Mouse (Mus musculus) MEL (cell line): Measurements from ENCODE around the gene Btnl2. TPM values are rescaled to one million over a fixed set of nuclear protein-coding genes. Genes with fewer than 3 reads are reported as not detected.
A peak's percentile ranks its signal among the peaks of the same experiment; 100 is the strongest.

ENCODE experiments used
- DNase-seq: peaks from one replicate; pipeline ENCODE4 v3.0.0; 2011; ENCODE audit warnings: low read depth, low spot score
- H3K27ac ChIP-seq: 2 replicates; pipeline ENCODE4 v1.5.1; 2012; ENCODE audit warnings: low read depth, mild to moderate bottlenecking, control low read depth, low read length, moderate library complexity; ENCODE audit not compliant: control insufficient read depth
- H3K27me3 ChIP-seq, 2 experiments: fragments of 150-350 bp in 1 of 2; sonication (generic) in 1 of 2; 2 replicates each; pipeline ENCODE4 v1.6.1; 2012; ENCODE audit warnings: low read length in 2 of 2, mild to moderate bottlenecking in 2 of 2, improper control_type of control experiment in 1 of 2, moderate library complexity in 1 of 2; ENCODE audit not compliant: insufficient read depth in 2 of 2, control insufficient read depth in 1 of 2
- H3K36me3 ChIP-seq, 2 experiments: 2 replicates each; pipeline ENCODE4 v1.6.1; 2012 to 2014; ENCODE audit warnings: low read length in 2 of 2, improper control_type of control experiment in 1 of 2, inconsistent platforms in 1 of 2, mild to moderate bottlenecking in 1 of 2; ENCODE audit not compliant: insufficient read depth in 2 of 2, control insufficient read depth in 1 of 2
- H3K4me1 ChIP-seq, 2 experiments: fragments of 150-350 bp in 1 of 2; sonication (generic) in 1 of 2; 2 replicates each; pipeline ENCODE4 v1.6.1; 2012; ENCODE audit warnings: low read length in 2 of 2, improper control_type of control experiment in 1 of 2, mild to moderate bottlenecking in 1 of 2; ENCODE audit not compliant: insufficient read depth in 2 of 2, control insufficient read depth in 1 of 2
- H3K4me3 ChIP-seq, 2 experiments: fragments of 150-350 bp in 1 of 2; sonication (generic) in 1 of 2; 2 replicates each; pipeline ENCODE4 v1.5.1; 2012; ENCODE audit warnings: low read depth in 2 of 2, low read length in 2 of 2, mild to moderate bottlenecking in 2 of 2, moderate library complexity in 2 of 2, control low read depth in 1 of 2, improper control_type of control experiment in 1 of 2; ENCODE audit not compliant: control insufficient read depth in 1 of 2, insufficient read depth in 1 of 2
- H3K79me2 ChIP-seq: 2 replicates; pipeline ENCODE4 v1.6.1; 2012; ENCODE audit warnings: mild to moderate bottlenecking, low read length, moderate library complexity; ENCODE audit not compliant: control insufficient read depth, poor library complexity, insufficient read depth
- H3K9ac ChIP-seq: 2 replicates; pipeline ENCODE4 v1.6.1; 2012; ENCODE audit warnings: low read depth, mild to moderate bottlenecking, control low read depth, low read length, moderate library complexity; ENCODE audit not compliant: control insufficient read depth, poor library complexity, severe bottlenecking
- H3K9me3 ChIP-seq: fragments of 150-350 bp; sonication (generic); replicated peaks from 2 replicates; pipeline ENCODE4 v1.6.1; 2012; ENCODE audit warnings: mild to moderate bottlenecking, low read length, improper control_type of control experiment, moderate library complexity; ENCODE audit not compliant: insufficient read depth
- BHLHE40 ChIP-seq: IDR thresholded peaks from 2 replicates; pipeline ENCODE4 v1.6.1; 2012; ENCODE audit warnings: low read depth, mild to moderate bottlenecking, inconsistent platforms, low read length, improper control_type of control experiment, borderline replicate concordance
- CHD1 ChIP-seq: IDR thresholded peaks from 2 replicates; pipeline ENCODE4 v1.6.1; 2012; ENCODE audit warnings: low read depth, mild to moderate bottlenecking, inconsistent platforms, low read length, improper control_type of control experiment
- CHD2 ChIP-seq: IDR thresholded peaks from 2 replicates; pipeline ENCODE4 v1.6.1; 2011; ENCODE audit warnings: low read length, improper control_type of control experiment
- CTCF ChIP-seq, 3 experiments: IDR thresholded peaks in 2 of 3; conservative IDR thresholded peaks in 1 of 3; 2 replicates each; pipeline ENCODE4 v1.5.1; 2011 to 2012; ENCODE audit warnings: low read length in 3 of 3, low read depth in 2 of 3, mild to moderate bottlenecking in 2 of 3, improper control_type of control experiment in 1 of 3, inconsistent platforms in 1 of 3, mixed read lengths in 1 of 3, moderate library complexity in 1 of 3; ENCODE audit not compliant: control insufficient read depth in 1 of 3, insufficient read depth in 1 of 3, poor library complexity in 1 of 3, severe bottlenecking in 1 of 3
- E2F4 ChIP-seq: IDR thresholded peaks from 2 replicates; pipeline ENCODE4 v1.6.1; 2011; ENCODE audit warnings: low read depth, low read length, improper control_type of control experiment, borderline replicate concordance
- ETS1 ChIP-seq: IDR thresholded peaks from 2 replicates; pipeline ENCODE4 v1.6.1; 2012; ENCODE audit warnings: low read depth, mild to moderate bottlenecking, inconsistent platforms, low read length, improper control_type of control experiment, moderate library complexity
- GABPA ChIP-seq: IDR thresholded peaks from 2 replicates; pipeline ENCODE4 v1.6.1; 2012; ENCODE audit warnings: low read depth, mild to moderate bottlenecking, inconsistent platforms, low read length, improper control_type of control experiment, moderate library complexity
- GATA1 ChIP-seq: IDR thresholded peaks from 2 replicates; pipeline ENCODE4 v1.6.1; 2011; ENCODE audit warnings: low read depth, low read length, improper control_type of control experiment
- JUND ChIP-seq: IDR thresholded peaks from 2 replicates; pipeline ENCODE4 v1.6.1; 2011; ENCODE audit warnings: low read depth, mild to moderate bottlenecking, improper control_type of control experiment, low read length
- MAZ ChIP-seq: IDR thresholded peaks from 2 replicates; pipeline ENCODE4 v1.6.1; 2012; ENCODE audit warnings: low read depth, mild to moderate bottlenecking, inconsistent platforms, low read length, improper control_type of control experiment
- MEF2A ChIP-seq: IDR thresholded peaks from 2 replicates; pipeline ENCODE4 v1.6.1; 2014; ENCODE audit warnings: low read depth, mild to moderate bottlenecking, inconsistent platforms, low read length, improper control_type of control experiment; ENCODE audit not compliant: poor library complexity, insufficient replicate concordance, severe bottlenecking; ENCODE audit errors: extremely low read depth
- MXI1 ChIP-seq: IDR thresholded peaks from 2 replicates; pipeline ENCODE4 v1.6.1; 2011; ENCODE audit warnings: mild to moderate bottlenecking, low read depth, low read length, improper control_type of control experiment
- MYC ChIP-seq: IDR thresholded peaks from 2 replicates; pipeline ENCODE4 v1.6.1; 2011; ENCODE audit warnings: low read depth, mild to moderate bottlenecking, low read length, improper control_type of control experiment, moderate library complexity
- NELFE ChIP-seq: IDR thresholded peaks from 2 replicates; pipeline ENCODE4 v1.6.1; 2011; ENCODE audit warnings: low read depth, low read length, improper control_type of control experiment
- POLR2A ChIP-seq, 2 experiments: IDR thresholded peaks; 2 replicates each; pipeline ENCODE4 v1.6.1; 2011 to 2012; ENCODE audit warnings: low read length in 2 of 2, mild to moderate bottlenecking in 2 of 2, control low read depth in 1 of 2, improper control_type of control experiment in 1 of 2, low read depth in 1 of 2, moderate library complexity in 1 of 2; ENCODE audit not compliant: control insufficient read depth in 1 of 2, insufficient read depth in 1 of 2, poor library complexity in 1 of 2
- RAD21 ChIP-seq: IDR thresholded peaks from 2 replicates; pipeline ENCODE4 v1.6.1; 2011; ENCODE audit warnings: mild to moderate bottlenecking, low read depth, low read length, improper control_type of control experiment
- RCOR1 ChIP-seq: IDR thresholded peaks from 2 replicates; pipeline ENCODE4 v1.6.1; 2012; ENCODE audit warnings: low read depth, mild to moderate bottlenecking, inconsistent platforms, low read length, improper control_type of control experiment
- USF1 ChIP-seq: IDR thresholded peaks from 2 replicates; pipeline ENCODE4 v1.6.1; 2014; ENCODE audit warnings: low read depth, mild to moderate bottlenecking, inconsistent platforms, low read length, improper control_type of control experiment, moderate library complexity
- ZKSCAN1 ChIP-seq: IDR thresholded peaks from 2 replicates; pipeline ENCODE4 v1.6.1; 2012; ENCODE audit warnings: low read depth, mild to moderate bottlenecking, inconsistent platforms, low read length, improper control_type of control experiment, moderate library complexity
- ZNF384 ChIP-seq: IDR thresholded peaks from 2 replicates; pipeline ENCODE4 v1.6.1; 2012; ENCODE audit warnings: low read depth, mild to moderate bottlenecking, inconsistent platforms, low read length, improper control_type of control experiment
- polyA plus RNA-seq, 2 experiments: library from polyadenylated mRNA; stranded (reverse) in 1 of 2; unstranded in 1 of 2; fragments of >175 nt in 1 of 2; fragments of >200 nt in 1 of 2; gene quantifications; 2 replicates each; pipeline versions ENCODE4 v1.2.1 to v1.2.4; 2012; ENCODE audit warnings: low replicate concordance in 2 of 2, low read depth in 1 of 2; ENCODE audit not compliant: insufficient read length in 2 of 2, insufficient read depth in 1 of 2, missing spikeins in 1 of 2
- total RNA-seq: library from RNA; depleted of rRNA; stranded (reverse); fragments of 300-350 nt; gene quantifications from 2 replicates; pipeline ENCODE4 v1.2.3, GENCODE M21; 2012

The Btnl2 gene
- total and polyA plus RNA-seq, 3 experiments = not detected

- no peaks in the 10 kb centered on the region for H3K79me2 ChIP-seq
- H3K27ac ChIP-seq = no peak overlapping the region
- H3K27me3 ChIP-seq = peaks cover 1 to 2% of the 10 kb centered on the region in 2 experiments; a peak in 2 of 4 replicates
- DNase-seq = no peak
- TF ChIP-seq NELFE (no peak), MEF2A (no peak), ZKSCAN1 (no peak), JUND (no peak), BHLHE40 (no peak), RAD21 (no peak), RCOR1 (no peak), ETS1 (no peak), POLR2A (IDR thresholded peaks at IDR 0.05; ENCODE audit: control insufficient read depth in 1 of 2, insufficient read depth in 1 of 2, low read depth in 1 of 2, low read length in 2 of 2, poor library complexity in 1 of 2) (no peak), MAZ (no peak), GATA1 (no peak), ZNF384 (no peak), USF1 (no peak), MYC (no peak), GABPA (no peak), MXI1 (no peak)
- H3K4me1 ChIP-seq = peaks cover 0 to 2% of the 10 kb centered on the region in 2 experiments; a peak in 1 of 4 replicates
- no peak overlapping the region for H3K9ac ChIP-seq
- H3K4me3 ChIP-seq = no peak overlapping the region
- H3K9me3 ChIP-seq = no peaks in the 10 kb centered on the region
- no peaks in the 10 kb centered on the region for H3K36me3 ChIP-seq
These were observed 8.6 kb upstream of the Btnl2 start for GRCm38 (mm10) chr17:34346041-34346440.

GRCm38 (mm10) chr17:34347606-34348308 is 6.9 kb upstream of the Btnl2 start:
- DNase-seq = peak; percentile 64
- Histone ChIP-seq H3K27ac (no peak overlapping the region), H3K27me3 (peaks cover 0 to 2% of the 10 kb centered on the region in 2 experiments; a peak in 2 of 4 replicates), H3K9ac (no peak overlapping the region), H3K4me1 (peaks cover 0 to 2% of the 10 kb centered on the region in 2 experiments; a peak in 1 of 4 replicates), H3K4me3 (no peak overlapping the region), H3K79me2 (no peaks in the 10 kb centered on the region), H3K9me3 (no peaks in the 10 kb centered on the region), H3K36me3 (no peaks in the 10 kb centered on the region)
- TF ChIP-seq CHD2 (peak; percentile 86), CHD1 (no peak), ZKSCAN1 (no peak), E2F4 (no peak), CTCF (IDR thresholded peaks at IDR 0.05 in 2 of 3, conservative IDR thresholded peaks at IDR 0.05 in 1 of 3; ENCODE audit: control insufficient read depth in 1 of 3, insufficient read depth in 1 of 3, low read depth in 2 of 3, low read length in 3 of 3, poor library complexity in 1 of 3, severe bottlenecking in 1 of 3) (no peak), RCOR1 (no peak), GATA1 (no peak)
